Mouse (Mus musculus): ENCODE results near the gene Cdhr1.
"Not testable (repeated sequence)": the region's sequence is repeated elsewhere in the genome, so short reads cannot be mapped to it uniquely, and the experiment has no call there.

Cdhr1 gene

DNA sequence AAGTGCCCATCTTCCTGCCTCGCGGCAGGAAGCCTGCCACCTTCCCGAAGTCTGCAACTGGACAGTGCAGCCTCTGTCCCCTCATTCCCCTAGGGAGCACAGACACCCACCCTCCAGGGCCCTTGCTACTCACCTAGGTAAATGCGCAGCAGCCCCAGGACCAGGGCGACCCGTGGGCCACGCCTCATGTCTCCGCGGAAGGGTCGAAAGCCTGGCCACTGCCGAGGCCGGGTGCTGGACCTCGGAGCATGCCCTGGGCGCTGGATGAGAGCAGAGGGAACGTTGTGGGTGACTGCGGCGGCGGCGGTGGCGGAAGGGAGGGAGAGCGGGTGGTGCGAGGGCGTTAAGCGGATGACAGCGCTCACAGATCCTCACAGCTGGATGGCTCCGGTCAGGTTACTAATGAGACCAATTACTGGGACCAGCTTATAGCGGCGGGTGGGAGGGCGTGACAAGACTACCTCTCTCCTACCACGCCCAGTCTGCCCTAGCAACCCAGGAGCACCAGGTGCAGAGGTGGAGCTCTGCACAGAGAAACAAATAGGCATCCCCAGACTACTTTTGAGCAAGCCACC is at the start of gene Cdhr1:
TSS of gene Cdhr1 (minus strand) at position 392 of the 575 bp plus-strand sequence.
- DNase-seq (ENCODE audit: low read depth, low spot score), result no peak

DNA sequence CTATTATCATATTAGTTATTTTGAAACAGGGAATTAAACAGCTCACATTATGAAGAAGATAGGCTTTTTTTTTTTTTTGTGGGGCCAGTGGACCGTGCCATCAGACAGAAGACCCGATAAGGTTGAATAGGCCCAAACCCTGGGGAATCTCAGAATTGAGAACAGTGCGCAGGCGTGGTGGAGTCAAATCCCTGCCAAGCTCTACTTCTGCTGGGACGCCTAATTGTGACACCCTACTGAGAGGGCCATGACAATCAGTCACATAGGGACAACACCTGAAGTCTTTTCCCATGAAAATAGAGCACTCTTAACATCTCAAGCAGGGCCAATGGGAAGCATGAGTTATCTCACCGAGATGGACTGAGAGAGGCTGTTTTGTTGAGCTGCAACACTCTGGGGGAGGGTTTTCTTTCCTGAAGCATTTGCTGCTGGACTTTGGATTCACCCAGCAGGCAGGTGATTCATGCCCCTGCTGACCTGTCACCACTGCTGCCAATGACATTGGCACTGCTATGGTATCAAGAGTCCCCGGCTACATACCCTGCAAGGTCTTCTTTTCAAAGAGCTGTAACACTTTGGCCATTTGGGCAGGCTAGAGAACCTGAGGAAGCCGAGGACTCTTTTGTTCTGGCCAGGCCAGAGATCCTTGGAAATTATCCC is 41.0 kb upstream of the Cdhr1 start:
- DNase-seq (ENCODE audit: low read depth, low spot score), result no peak

- not testable (repeated sequence) for DNase-seq (ENCODE audit: low read depth, low spot score)
These were observed 39.4 kb upstream of the Cdhr1 start for GRCm38 (mm10) chr14:37137596-37137995.

DNA sequence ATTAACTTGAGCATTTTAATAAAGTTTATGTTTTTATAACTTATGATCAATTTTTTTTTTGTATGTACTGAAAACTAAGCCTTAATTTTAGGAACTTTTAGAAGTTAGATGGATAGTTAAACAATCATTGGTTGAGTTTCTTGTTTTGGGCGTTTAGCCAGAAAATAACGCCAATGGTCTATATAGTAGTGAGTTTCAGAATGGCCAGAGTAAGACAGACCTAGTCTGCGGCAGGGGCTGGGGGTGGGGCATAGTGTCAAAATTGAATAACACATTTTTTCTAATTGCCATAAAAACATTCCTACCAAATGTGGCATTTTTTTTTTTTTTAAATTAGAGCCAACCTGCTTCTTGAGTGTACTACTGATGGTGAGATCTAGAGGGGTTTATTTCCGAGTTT is 38.0 kb upstream of the Cdhr1 start:
- no peak for DNase-seq (ENCODE audit: low read depth, low spot score)

- DNase-seq (ENCODE audit: low read depth, low spot score), result no peak
These were observed 37.5 kb upstream of the Cdhr1 start for GRCm38 (mm10) chr14:37135671-37136070.

GRCm38 (mm10) chr14:37135127-37135593 is 37.0 kb upstream of the Cdhr1 start, which contains the start of gene Ghitm:
Ghitm (minus strand) TSS chr14:37135272.
- peak; percentile 98 for DNase-seq (ENCODE audit: low read depth, low spot score)

DNA sequence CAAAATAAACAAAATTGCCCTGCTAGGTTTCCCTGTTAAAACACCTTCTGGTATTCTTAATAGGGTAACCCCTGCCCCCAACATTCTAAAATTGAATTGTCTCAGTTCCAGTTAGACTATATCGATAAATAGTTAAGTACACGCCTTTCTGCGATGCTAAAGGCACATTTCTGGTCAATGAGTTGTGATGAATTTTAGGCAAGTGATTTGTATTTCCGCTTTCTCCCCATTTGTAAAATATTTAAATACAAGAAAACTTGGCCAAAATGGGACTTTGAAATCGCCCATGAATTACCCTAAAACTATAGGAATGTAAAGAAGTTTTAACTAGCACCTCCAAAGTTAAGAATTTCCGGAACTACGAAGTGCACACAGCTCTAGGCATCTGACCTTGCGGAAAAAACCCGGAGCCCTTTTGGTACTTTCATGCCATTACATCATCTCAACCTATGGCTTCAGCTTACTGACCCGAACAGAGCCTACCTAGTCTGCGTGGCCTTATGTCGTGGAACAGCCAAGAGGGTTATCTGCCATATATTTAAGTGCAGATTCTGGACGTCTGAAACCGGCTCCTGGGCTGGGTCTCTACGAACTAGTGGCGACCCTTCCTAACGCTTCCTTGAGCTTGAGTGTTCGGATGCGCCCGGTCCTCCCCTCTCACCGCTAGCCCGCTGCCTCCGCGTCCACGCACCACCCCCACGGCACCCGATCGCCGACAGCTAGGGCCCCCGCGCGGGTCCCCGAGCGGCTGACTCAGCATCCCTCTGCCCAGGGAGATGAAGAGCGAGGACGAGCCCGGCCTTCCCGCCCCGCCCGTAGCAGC is 36.4 kb upstream of the Cdhr1 start:
- peak; percentile 77 for DNase-seq (ENCODE audit: low read depth, low spot score)

DNA sequence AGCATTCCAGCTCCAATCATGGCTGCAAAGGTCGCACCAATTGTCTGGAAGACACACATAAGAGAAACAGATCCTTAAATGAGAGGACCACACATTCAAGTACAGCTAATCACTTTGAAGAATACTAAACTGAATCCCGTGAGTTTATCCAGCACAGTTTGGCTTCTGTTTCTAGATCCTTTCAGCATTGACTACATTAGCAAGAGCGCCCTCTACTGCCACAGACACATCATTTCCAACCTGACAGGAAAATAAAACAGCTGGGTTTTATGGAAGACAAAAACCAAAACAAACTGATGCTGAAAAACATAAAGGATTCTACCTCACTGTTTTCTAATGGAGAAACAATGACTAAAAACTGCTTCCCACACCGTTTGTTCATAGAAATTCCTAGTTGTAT is 29.5 kb upstream of the Cdhr1 start:
- DNase-seq (ENCODE audit: low read depth, low spot score), result peak; percentile 80

GRCm38 (mm10) chr14:37119233-37119632 is 21.1 kb upstream of the Cdhr1 start:
- peak; percentile 29 for DNase-seq (ENCODE audit: low read depth, low spot score)

- no peak for DNase-seq (ENCODE audit: low read depth, low spot score)
These were observed 15.8 kb upstream of the Cdhr1 start, which contains the start of gene 2610528A11Rik for GRCm38 (mm10) chr14:37113922-37114321. 2610528A11Rik (minus strand) TSS chr14:37114022.

DNA sequence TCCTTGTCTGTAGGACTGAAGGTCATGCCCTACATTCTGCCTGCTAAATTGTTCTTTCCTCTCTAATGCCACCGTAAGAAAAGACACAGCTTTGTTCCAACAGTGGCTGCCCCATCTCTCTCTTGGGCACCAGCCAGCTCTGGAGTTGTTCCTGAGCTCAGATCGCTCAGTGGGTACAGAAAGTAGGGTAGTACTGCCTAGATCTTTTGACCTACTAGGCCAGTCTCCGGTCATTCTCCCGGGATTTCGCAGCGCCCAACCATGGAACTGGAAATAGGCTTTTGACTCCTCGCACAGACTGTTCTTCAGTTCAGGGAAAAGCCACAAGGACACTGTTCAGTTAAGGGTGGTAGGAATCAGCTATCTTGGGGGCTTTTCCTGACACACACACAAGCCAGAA is 14.8 kb upstream of the Cdhr1 start:
- DNase-seq (ENCODE audit: low read depth, low spot score), result no peak

GRCm38 (mm10) chr14:37111371-37111770 is 13.2 kb upstream of the Cdhr1 start:
- peak; percentile 60 for DNase-seq (ENCODE audit: low read depth, low spot score)

DNA sequence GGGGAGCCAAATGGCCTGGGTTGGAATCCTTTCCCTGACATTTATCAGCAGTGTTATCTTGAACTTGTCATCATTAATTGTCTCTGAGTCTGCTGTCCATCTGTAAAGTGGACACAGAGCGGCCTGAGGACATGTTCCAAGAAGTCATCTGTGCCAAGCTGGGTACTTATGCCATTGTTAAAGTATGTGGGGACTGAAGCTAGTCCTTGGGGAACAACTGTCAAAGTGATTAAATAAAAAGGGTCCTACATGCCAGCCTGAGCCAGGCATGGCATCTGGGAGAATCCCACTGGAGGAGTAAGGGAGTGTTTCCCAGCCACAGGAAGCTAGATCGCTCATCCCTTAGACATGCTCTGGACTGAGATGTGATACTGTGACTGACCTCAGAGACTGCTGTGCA is 12.3 kb upstream of the Cdhr1 start:
- peak; percentile 80 for DNase-seq (ENCODE audit: low read depth, low spot score)

DNA sequence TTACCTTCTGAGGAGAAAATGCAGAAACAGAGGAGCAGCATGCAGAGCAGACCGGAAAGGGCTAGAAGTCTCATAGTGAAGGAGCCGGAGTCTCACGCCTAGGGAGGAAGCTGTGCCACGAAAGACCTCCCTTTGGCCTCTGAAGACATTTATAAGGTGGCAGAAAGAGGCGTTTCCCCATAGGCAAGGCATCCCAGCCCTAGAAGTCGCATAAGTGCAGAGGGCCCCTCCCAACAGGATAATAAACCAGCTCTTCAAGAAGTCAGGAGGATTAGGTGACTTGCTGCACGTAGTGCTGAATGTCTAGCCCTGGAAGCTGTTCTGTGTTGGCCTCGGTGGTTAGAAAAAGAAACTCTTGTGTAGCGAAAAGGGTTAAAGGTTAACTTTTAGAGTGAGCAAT is 11.8 kb upstream of the Cdhr1 start:
- DNase-seq (ENCODE audit: low read depth, low spot score), result no peak

- no peak for DNase-seq (ENCODE audit: low read depth, low spot score)
These were observed 11.3 kb upstream of the Cdhr1 start for GRCm38 (mm10) chr14:37109460-37109859.

DNA sequence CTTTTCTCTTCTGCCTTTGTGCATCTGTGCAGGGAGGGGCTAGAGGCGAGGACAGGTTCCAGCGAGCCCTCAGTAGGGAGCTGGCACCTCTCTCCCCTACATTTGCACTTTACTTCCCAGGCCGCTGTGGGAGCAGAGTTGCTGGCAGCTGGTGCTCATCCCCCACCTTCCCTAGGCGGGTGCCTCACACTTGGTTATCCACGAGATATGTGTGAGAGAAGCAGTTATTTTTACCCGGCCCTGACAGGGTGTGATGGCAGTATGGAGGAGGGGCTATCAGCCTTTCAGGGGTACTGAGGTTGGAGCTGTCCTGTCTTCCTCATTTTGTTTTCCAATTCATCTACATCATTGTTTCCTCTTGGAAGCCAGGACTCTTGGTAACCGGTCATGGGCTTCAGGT is 7.7 kb upstream of the Cdhr1 start:
- DNase-seq (ENCODE audit: low read depth, low spot score), result no peak

- DNase-seq (ENCODE audit: low read depth, low spot score), result no peak
These were observed 6.6 kb upstream of the Cdhr1 start for GRCm38 (mm10) chr14:37104747-37105146.

DNA sequence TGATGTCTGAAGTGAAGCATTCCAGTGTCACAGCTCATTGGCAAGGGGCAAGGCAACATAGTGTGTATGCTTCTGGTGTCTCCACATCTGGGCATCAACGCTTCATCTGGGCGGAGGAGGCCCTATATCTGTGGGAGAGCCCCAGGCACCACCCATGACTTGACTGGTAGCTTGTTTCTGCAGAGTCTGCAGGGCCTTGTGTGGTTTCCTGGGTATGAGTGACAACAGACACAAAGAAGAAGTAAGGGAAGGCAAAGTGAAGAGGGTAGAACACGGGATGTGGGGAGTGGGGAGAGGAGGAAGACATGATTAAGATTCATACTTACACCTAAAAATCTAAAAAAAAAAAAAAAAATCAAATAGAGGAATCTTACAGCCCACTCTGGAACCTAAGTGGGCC is 4.3 kb upstream of the Cdhr1 start:
- DNase-seq (ENCODE audit: low read depth, low spot score), result no peak

DNA sequence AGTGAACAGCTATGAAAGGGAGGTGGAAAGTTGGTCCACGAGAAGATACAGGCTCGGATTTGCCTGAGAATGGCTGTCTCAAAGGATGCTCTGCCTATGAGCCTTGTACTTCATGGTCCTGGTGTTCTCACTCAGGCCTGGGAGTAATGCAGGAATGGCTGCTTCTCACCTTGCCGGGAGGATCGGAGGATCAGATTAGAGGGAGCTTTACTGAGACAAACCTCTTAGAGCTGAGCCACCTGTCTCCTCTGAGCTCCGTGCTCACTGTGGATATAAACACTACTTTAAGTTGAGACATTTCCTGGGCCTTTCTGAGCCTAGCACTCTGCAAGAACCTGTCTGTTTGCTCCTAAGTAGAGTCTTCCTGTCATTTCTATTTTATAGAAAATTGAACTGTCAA is 3.4 kb upstream of the Cdhr1 start:
- DNase-seq (ENCODE audit: low read depth, low spot score), result no peak

GRCm38 (mm10) chr14:37095556-37095955 is 2.6 kb downstream of the Cdhr1 start:
- no peak for DNase-seq (ENCODE audit: low read depth, low spot score)

DNA sequence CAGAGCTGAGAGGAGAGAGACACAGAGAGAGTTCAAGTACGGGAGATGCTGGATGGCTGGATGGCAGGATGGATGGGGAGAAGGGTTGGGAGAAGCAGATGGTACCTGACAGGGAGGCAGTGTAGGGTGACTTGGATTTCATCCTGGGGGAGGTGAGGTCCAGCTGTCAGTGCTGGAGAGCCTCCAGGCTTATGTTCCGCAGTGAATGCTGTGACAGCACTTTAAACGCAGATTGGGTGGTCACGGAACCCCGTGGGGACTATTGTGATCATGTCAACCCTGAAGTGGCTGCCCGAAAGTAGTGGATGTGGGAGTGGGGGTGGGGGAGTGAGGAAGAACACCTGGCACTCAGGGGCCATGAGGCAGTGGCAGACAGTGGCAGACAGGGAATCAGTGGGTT is 3.7 kb downstream of the Cdhr1 start:
- no peak for DNase-seq (ENCODE audit: low read depth, low spot score)

GRCm38 (mm10) chr14:37083755-37084154 is 14.4 kb downstream of the Cdhr1 start:
- no peak for DNase-seq (ENCODE audit: low read depth, low spot score)

DNA sequence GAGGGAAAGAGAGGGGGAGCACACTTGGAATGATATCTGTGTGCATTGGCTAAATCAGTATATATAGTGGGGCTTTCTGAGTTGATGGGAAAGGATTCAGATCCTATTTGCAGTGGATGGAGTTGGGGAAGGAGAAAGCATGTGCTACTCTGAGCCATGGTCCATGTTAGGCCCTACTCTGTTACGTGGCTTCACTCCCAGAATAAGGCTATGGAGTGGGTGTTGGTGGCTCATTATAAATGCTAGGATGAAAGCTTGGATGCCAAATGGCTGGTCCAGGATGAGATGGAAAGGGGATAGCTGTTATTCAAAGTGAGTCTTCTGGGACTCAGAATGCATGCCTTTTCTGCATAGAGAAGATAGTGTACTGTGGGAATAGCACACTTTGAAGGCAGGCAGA is 17.4 kb downstream of the Cdhr1 start:
- no peak for DNase-seq (ENCODE audit: low read depth, low spot score)

Measured in 3T3-L1 (cell line).